Mouse (Mus musculus) brain, embryonic 18.5 days (tissue): ENCODE data around the gene Abca4.

ENCODE experiments used
- DNase-seq: peaks from one replicate; pipeline ENCODE4 v3.0.0-alpha.2; 2012; ENCODE audit warnings: low read depth, low spot score

Abca4 gene

GRCm38 (mm10) chr3:122109461-122109860 lies 65.2 kb downstream of the Abca4 start:
- DNase-seq = no peak

- DNase-seq = no peak
Observed at GRCm38 (mm10) chr3:122111141-122111981, 67.1 kb downstream of the Abca4 start.

- DNase-seq = no peak
Observed at GRCm38 (mm10) chr3:122118651-122119214, 74.5 kb downstream of the Abca4 start.

- DNase-seq = no peak
Observed at GRCm38 (mm10) chr3:122119733-122120132, 75.5 kb downstream of the Abca4 start.

- no peak for DNase-seq
Observed at GRCm38 (mm10) chr3:122120217-122120616, 76.0 kb downstream of the Abca4 start.

- peak; percentile 51 for DNase-seq
Observed at GRCm38 (mm10) chr3:122122127-122122663, 78.0 kb downstream of the Abca4 start.

GRCm38 (mm10) chr3:122122838-122123237 lies 78.6 kb downstream of the Abca4 start:
- no peak for DNase-seq

- no peak for DNase-seq
Observed at GRCm38 (mm10) chr3:122128999-122129493, 84.8 kb downstream of the Abca4 start.

GRCm38 (mm10) chr3:122130771-122131170 lies 86.5 kb downstream of the Abca4 start:
- no peak for DNase-seq

- no peak for DNase-seq
Observed at GRCm38 (mm10) chr3:122131633-122132032, 87.4 kb downstream of the Abca4 start.

GRCm38 (mm10) chr3:122133255-122133654 lies 89.0 kb downstream of the Abca4 start:
- DNase-seq = no peak

GRCm38 (mm10) chr3:122133840-122134239 lies 89.6 kb downstream of the Abca4 start:
- no peak for DNase-seq

GRCm38 (mm10) chr3:122140589-122141400 lies 96.6 kb downstream of the Abca4 start:
- no peak for DNase-seq

- no peak for DNase-seq
Observed at GRCm38 (mm10) chr3:122142256-122142922, 98.1 kb downstream of the Abca4 start.

GRCm38 (mm10) chr3:122143432-122143831 lies 99.2 kb downstream of the Abca4 start:
- DNase-seq = no peak

- DNase-seq = no peak
Observed at GRCm38 (mm10) chr3:122145430-122145829, 101.2 kb downstream of the Abca4 start.

- no peak for DNase-seq
Observed at GRCm38 (mm10) chr3:122150836-122151235, 106.6 kb downstream of the Abca4 start.

GRCm38 (mm10) chr3:122152431-122152830 lies 108.2 kb downstream of the Abca4 start:
- no peak for DNase-seq

- no peak for DNase-seq
Observed at GRCm38 (mm10) chr3:122154080-122154479, 109.8 kb downstream of the Abca4 start.

- DNase-seq = no peak
Observed at GRCm38 (mm10) chr3:122159447-122159846, 115.2 kb downstream of the Abca4 start.

GRCm38 (mm10) chr3:122169616-122170178 lies 125.5 kb downstream of the Abca4 start:
- no peak for DNase-seq
